Mouse (Mus musculus): Measurements from ENCODE around the gene Swi5.

DNA sequence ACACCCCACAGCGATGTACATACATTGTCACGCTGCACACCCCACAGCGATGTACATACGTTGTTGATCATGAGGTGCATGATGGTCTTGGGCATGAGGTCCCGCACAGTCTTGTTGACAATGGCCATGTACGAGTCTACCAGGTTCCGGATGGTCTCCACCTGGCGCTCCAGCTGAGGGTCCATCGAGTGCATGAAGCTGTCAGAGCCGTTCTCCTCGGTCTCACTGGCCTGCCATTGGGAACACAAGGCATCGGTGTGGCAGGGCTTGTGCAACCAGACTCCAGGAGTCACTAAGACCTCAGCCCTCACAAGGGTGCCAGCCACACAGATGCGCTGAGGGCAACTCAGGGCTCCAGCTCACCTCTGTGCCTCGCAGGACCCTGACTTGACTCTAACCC is 27.0 kb upstream of the Swi5 start:
- TF ChIP-seq POLR2A (IDR thresholded peaks at IDR 0.05; ENCODE audit: low read depth, low read length) (no peak), CTCF (IDR thresholded peaks at IDR 0.05; ENCODE audit: extremely low read depth, insufficient read length, insufficient replicate concordance, low read depth, low read length) (no peak)

All from small intestine, adult 2 months (tissue).